Mouse (Mus musculus): ENCODE data around the gene Sult2b1.

The Sult2b1 gene

GRCm38 (mm10) chr7:45695098-45695497 is 89.4 kb downstream of the Sult2b1 start:
- DNase-seq (ENCODE audit: low spot score) = no peak

GRCm38 (mm10) chr7:45693921-45694591 is 90.4 kb downstream of the Sult2b1 start, which contains the start of gene Sec1:
Sec1 (minus strand) TSS chr7:45694402.
- DNase-seq (ENCODE audit: low spot score) = no peak

GRCm38 (mm10) chr7:45692364-45692763 is 92.1 kb downstream of the Sult2b1 start:
- no peak for DNase-seq (ENCODE audit: low spot score)

GRCm38 (mm10) chr7:45689800-45690199 is 94.7 kb downstream of the Sult2b1 start:
- no peak for DNase-seq (ENCODE audit: low spot score)

- no peak for DNase-seq (ENCODE audit: low spot score)
These were observed 95.4 kb downstream of the Sult2b1 start for GRCm38 (mm10) chr7:45689099-45689498.

- no peak for DNase-seq (ENCODE audit: low spot score)
These were observed 97.6 kb downstream of the Sult2b1 start for GRCm38 (mm10) chr7:45686841-45687240.

- no peak for DNase-seq (ENCODE audit: low spot score)
These were observed 98.7 kb downstream of the Sult2b1 start for GRCm38 (mm10) chr7:45685811-45686210.

- DNase-seq (ENCODE audit: low spot score) = no peak
These were observed 100.9 kb downstream of the Sult2b1 start, which contains the start of gene Ntn5 for GRCm38 (mm10) chr7:45683396-45684050. Ntn5 (plus strand) TSS chr7:45684022.

- peak; percentile 88 for DNase-seq (ENCODE audit: low spot score)
These were observed 102.0 kb downstream of the Sult2b1 start for GRCm38 (mm10) chr7:45682144-45683126.

GRCm38 (mm10) chr7:45681046-45681736 is 103.3 kb downstream of the Sult2b1 start:
- no peak for DNase-seq (ENCODE audit: low spot score)

Measured in MN1 (cell line).